Comparison of ENCODE assay signal across 9 mouse cellular contexts in genomic region chr10:13304641-13305241, GRCm38 (mm10).
DNase-seq lines count a peak whose midpoint lies in the region; ATAC-seq lines count a peak whose summit lies in the region.
"Had no signal": no experiment of that assay in that cellular context is flagged by ENCODE, and none has a peak within 500 bp of the region (broad histone marks: within the 10 kb centered on the region; RNA-seq: fewer than 3 reads in every experiment).

No protein-coding gene starts in this region.

- H3K4me2 ChIP-seq in forebrain, embryonic 14.5 days (ENCODE audit: low read length): peak overlapping the region; percentile 21; the same call in 1 of the 2 replicates

- peak; percentile 14 to 32 for DNase-seq in layer of hippocampus, postnatal 10 days (ENCODE audit: low spot score in 2 of 2)
- no peak for DNase-seq in layer of hippocampus, adult 11-12 months (ENCODE audit: low spot score)
- DNase-seq in brain, adult 2 months (ENCODE audit: low read depth, low spot score): peak; percentile 25
- peak; percentile 93 for DNase-seq in forebrain, embryonic 14.5 days (ENCODE audit: low spot score)
- DNase-seq in thymus, postnatal 4 days: no peak
- DNase-seq in cerebellum, adult 18-20 months: no peak
- no peak for DNase-seq in frontal cortex, postnatal 36 days (ENCODE audit: low spot score in 2 of 2)
- DNase-seq: retina, postnatal 1 day had no signal

- H3K9me3 ChIP-seq in forebrain, embryonic 14.5 days (replicated peaks; ENCODE audit: control insufficient read depth, low read length): no peaks in the 10 kb centered on the region
- no peaks in the 10 kb centered on the region for H3K9me3 ChIP-seq in megakaryocyte, embryonic 14.5 days

- no peak overlapping the region for H3K9ac ChIP-seq in forebrain, embryonic 14.5 days (ENCODE audit: low read length)

- H3K36me3 ChIP-seq in forebrain, embryonic 14.5 days (ENCODE audit: control insufficient read depth, insufficient read depth, low read length): no peaks in the 10 kb centered on the region
- H3K36me3 ChIP-seq in megakaryocyte, embryonic 14.5 days (replicated peaks; ENCODE audit: low read length): no peaks in the 10 kb centered on the region

- peak overlapping the region; percentile 72; the same call in 1 of the 2 replicates for H3K27ac ChIP-seq in forebrain, embryonic 14.5 days (ENCODE audit: low read depth, low read length)

- no peaks in the 10 kb centered on the region for H3K27me3 ChIP-seq in forebrain, embryonic 14.5 days (replicated peaks; ENCODE audit: control insufficient read depth, insufficient read depth, low read length)
- no peaks in the 10 kb centered on the region for H3K27me3 ChIP-seq in megakaryocyte, embryonic 14.5 days (replicated peaks)

- peak; percentile 92 for ATAC-seq in forebrain, embryonic 14.5 days

- no peak overlapping the region for H3K4me3 ChIP-seq in forebrain, embryonic 14.5 days (ENCODE audit: low read depth, low read length)
- peak overlapping the region; percentile 29 for H3K4me3 ChIP-seq in megakaryocyte, embryonic 14.5 days (replicated peaks)

- H3K4me1 ChIP-seq in forebrain, embryonic 14.5 days (ENCODE audit: control insufficient read depth, insufficient read depth, low read length): peaks cover 15% of the 10 kb centered on the region
- 0 out of 2 replicates have a peak, but pooled peaks cover 2% of the 10 kb centered on the region for H3K4me1 ChIP-seq in megakaryocyte, embryonic 14.5 days

- 12% methylated on average over 10 of the region's 10 CpGs for WGBS in forebrain, embryonic 14.5 days

Comparison
In these comparisons a context has a peak if more than half of its experiments do, and no peak if none do; other contexts are left out.
1. DNase-seq: peak in layer of hippocampus, postnatal 10 days (2 of 2), brain, adult 2 months (single experiment) and forebrain, embryonic 14.5 days (single experiment); none in layer of hippocampus, adult 11-12 months (single experiment), thymus, postnatal 4 days (single experiment), cerebellum, adult 18-20 months (0 of 2) and frontal cortex, postnatal 36 days (0 of 2).